Mouse (Mus musculus): ENCODE data around the gene Serpinb1b.

Serpinb1b gene

GRCm38 (mm10) chr13:33091306-33091705 lies 12.9 kb downstream of the Serpinb1b start:
- DNase-seq (ENCODE audit: low read depth, low spot score): no peak

GRCm38 (mm10) chr13:33095575-33095974 lies 17.2 kb downstream of the Serpinb1b start:
- DNase-seq (ENCODE audit: low read depth, low spot score): no peak

DNA sequence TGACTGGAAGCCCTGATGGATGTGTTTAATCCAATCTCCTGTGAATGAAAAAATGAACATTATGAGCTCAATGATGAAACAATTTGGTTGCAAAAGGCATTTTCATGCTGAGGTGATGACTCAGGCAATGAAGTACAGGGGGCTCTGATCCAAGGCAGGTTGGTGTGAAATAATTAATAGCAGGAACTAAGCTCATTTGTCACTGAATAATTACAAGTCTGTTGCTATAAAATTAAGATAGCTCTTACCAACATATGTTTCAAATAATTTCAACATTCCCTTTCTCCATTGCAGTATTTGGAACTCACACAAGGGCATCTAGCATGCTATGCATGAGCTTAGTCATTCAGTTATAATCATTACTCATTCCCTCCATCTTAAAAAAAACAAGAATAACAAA lies 27.3 kb downstream of the Serpinb1b start:
- DNase-seq (ENCODE audit: low read depth, low spot score): no peak

GRCm38 (mm10) chr13:33113054-33113453 lies 34.7 kb downstream of the Serpinb1b start:
- DNase-seq (ENCODE audit: low read depth, low spot score): no peak

DNA sequence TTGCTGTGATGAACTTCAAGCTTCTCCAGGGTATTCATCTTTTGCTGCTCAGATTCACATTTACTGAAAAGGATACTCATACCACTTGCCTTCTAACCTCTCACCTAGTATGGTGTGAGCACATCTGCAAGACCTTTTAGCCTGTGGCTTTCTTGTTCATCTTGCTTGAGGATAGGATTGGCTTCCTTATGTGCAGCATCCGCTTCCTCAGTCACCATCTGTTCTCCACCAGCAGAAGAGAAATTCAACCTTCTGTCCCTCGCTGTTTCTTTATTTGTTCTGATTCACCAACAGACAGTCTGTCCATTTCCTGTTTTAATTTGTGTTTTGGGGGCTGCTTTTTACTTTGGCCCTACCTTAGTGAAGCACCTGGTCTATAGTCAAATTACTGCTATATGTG lies 59.3 kb downstream of the Serpinb1b start:
- DNase-seq (ENCODE audit: low read depth, low spot score): no peak

DNA sequence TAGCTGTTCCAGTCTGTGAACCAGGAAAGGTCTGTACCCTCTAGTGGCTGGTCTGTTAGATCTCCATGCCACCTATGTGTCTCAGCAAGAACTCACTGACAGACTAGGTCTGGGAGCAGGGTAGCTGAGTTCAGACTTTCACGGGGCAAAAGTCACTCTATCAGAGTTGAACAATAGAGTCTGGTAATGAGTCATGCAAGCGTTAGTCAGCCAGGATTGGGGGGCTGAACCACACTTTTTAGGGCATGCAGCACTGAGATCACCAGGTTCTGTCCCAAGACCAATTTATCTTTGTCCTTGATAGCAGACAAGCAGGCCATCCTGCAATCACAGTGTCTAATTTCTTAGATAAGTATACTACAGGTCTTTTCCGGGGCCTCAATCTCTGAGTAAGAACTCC lies 63.1 kb downstream of the Serpinb1b start:
- no peak for DNase-seq (ENCODE audit: low read depth, low spot score)
